Mouse (Mus musculus) lung, postnatal 0 days (tissue): Measurements from ENCODE around the gene Rspo4. TPM values are rescaled to one million over a fixed set of nuclear protein-coding genes. Genes with fewer than 3 reads are reported as not detected.

ENCODE experiments used
- ATAC-seq: fragments of 200-750 bp; cut with Nextera tagmentation; 2 replicates; pipeline ENCODE4 v1.8.0; 2017; ENCODE audit warnings: moderate library complexity
- DNase-seq: peaks from one replicate; pipeline ENCODE4 v3.0.0-alpha.2; 2016; ENCODE audit warnings: low spot score
- H3K27ac ChIP-seq: fragments of 300-500 bp; sonication (generic); 2 replicates; pipeline ENCODE4 v1.5.1; 2014; ENCODE audit warnings: antibody characterized with exemption, mild to moderate bottlenecking, low read length, mixed read lengths
- H3K27me3 ChIP-seq: fragments of 300-500 bp; sonication (generic); replicated peaks from 2 replicates; pipeline ENCODE4 v1.6.1; 2014; ENCODE audit warnings: low read length, mixed read lengths; ENCODE audit not compliant: insufficient read depth
- H3K36me3 ChIP-seq: fragments of 300-500 bp; sonication (generic); 2 replicates; pipeline ENCODE4 v1.6.1; 2014; ENCODE audit warnings: low read length, mixed read lengths; ENCODE audit not compliant: insufficient read depth
- H3K4me1 ChIP-seq: fragments of 300-500 bp; sonication (generic); 2 replicates; pipeline ENCODE4 v1.6.1; 2014; ENCODE audit warnings: antibody characterized with exemption, low read depth, low read length, mixed read lengths; ENCODE audit not compliant: insufficient read depth
- H3K4me2 ChIP-seq: fragments of 300-500 bp; sonication (generic); replicated peaks from 2 replicates; pipeline ENCODE4 v1.6.1; 2014; ENCODE audit warnings: low read depth, mild to moderate bottlenecking, low read length, moderate library complexity, mixed read lengths
- H3K4me3 ChIP-seq: fragments of 300-500 bp; sonication (generic); 2 replicates; pipeline ENCODE4 v1.5.1; 2014; ENCODE audit warnings: low read depth, low read length
- H3K9ac ChIP-seq: fragments of 300-500 bp; sonication (generic); replicated peaks from 2 replicates; pipeline ENCODE4 v1.6.1; 2014; ENCODE audit warnings: low read depth, mild to moderate bottlenecking
- H3K9me3 ChIP-seq: fragments of 300-500 bp; sonication (generic); 2 replicates; pipeline ENCODE4 v1.6.1; 2016; ENCODE audit warnings: low read length, mixed read lengths
- CTCF ChIP-seq: IDR thresholded peaks from 2 replicates; pipeline ENCODE4 v1.5.1; 2016; ENCODE audit warnings: antibody characterized with exemption, mild to moderate bottlenecking
- EP300 ChIP-seq: IDR thresholded peaks from 2 replicates; pipeline ENCODE4 v1.6.1; 2016; ENCODE audit warnings: antibody characterized with exemption, mild to moderate bottlenecking, control low read depth
- WGBS: fragments of 180-500 bp; shearing (Covaris S2); extraction: QIAGEN DNeasy Blood & Tissue Kit; methylation state at CpG from one replicate; pipeline ENCODE4 v1.1.7; 2014; 5-methylcytosine and 5-hydroxymethylcytosine counted together
- polyA plus RNA-seq: library from polyadenylated mRNA; unstranded; fragments of >200 nt; fragmentation: Nextera tagmentation; extraction: Ambion mirVana; gene quantifications from 2 replicates; pipeline ENCODE4 v1.2.1, GENCODE M21; 2015

The Rspo4 gene
- polyA plus RNA-seq, 1 experiment from 2014 or later: 2.6 TPM

GRCm38 (mm10) chr2:151904636-151905035 is 61.9 kb downstream of the Rspo4 start:
- no peak for ATAC-seq
- H3K27me3 ChIP-seq: no peaks in the 10 kb centered on the region
- H3K27ac ChIP-seq: no peak overlapping the region
- no peaks in the 10 kb centered on the region for H3K4me1 ChIP-seq
- no peak for TF ChIP-seq CTCF
- no peak for TF ChIP-seq EP300
- 38% methylated on average over 3 of the region's 3 CpGs for WGBS
- H3K4me2 ChIP-seq: no peak overlapping the region
- DNase-seq: no peak
- H3K4me3 ChIP-seq: no peak overlapping the region
- H3K9me3 ChIP-seq: no peaks in the 10 kb centered on the region
- H3K36me3 ChIP-seq: no peaks in the 10 kb centered on the region
- H3K9ac ChIP-seq: no peak overlapping the region

- Histone ChIP-seq H3K27me3 (no peaks in the 10 kb centered on the region), H3K27ac (no peak overlapping the region), H3K9ac (no peak overlapping the region), H3K36me3 (no peaks in the 10 kb centered on the region), H3K9me3 (no peaks in the 10 kb centered on the region), H3K4me1 (no peaks in the 10 kb centered on the region), H3K4me3 (no peak overlapping the region), H3K4me2 (no peak overlapping the region)
- DNase-seq (no peak), ATAC-seq (no peak)
- WGBS: 58% methylated on average over 2 of the region's 2 CpGs
- no peak for TF ChIP-seq CTCF
Observed at GRCm38 (mm10) chr2:151907020-151907419, 64.3 kb downstream of the Rspo4 start.

- ATAC-seq (no peak), DNase-seq (no peak)
- no peak overlapping the region for H3K4me2 ChIP-seq
- H3K9me3 ChIP-seq: no peaks in the 10 kb centered on the region
- H3K36me3 ChIP-seq: no peaks in the 10 kb centered on the region
- H3K27me3 ChIP-seq: no peaks in the 10 kb centered on the region
- no peak for TF ChIP-seq CTCF
- no peak for TF ChIP-seq EP300
- WGBS: 70% methylated on average over 3 of the region's 3 CpGs
- H3K4me3 ChIP-seq: no peak overlapping the region
- H3K9ac ChIP-seq: no peak overlapping the region
- H3K4me1 ChIP-seq: no peaks in the 10 kb centered on the region
- H3K27ac ChIP-seq: no peak overlapping the region
Observed at GRCm38 (mm10) chr2:151909386-151909785, 66.7 kb downstream of the Rspo4 start.

- H3K9me3 ChIP-seq: no peaks in the 10 kb centered on the region
- TF ChIP-seq EP300 (no peak), CTCF (no peak)
- no peak overlapping the region for H3K4me3 ChIP-seq
- H3K9ac ChIP-seq: no peak overlapping the region
- H3K27me3 ChIP-seq: no peaks in the 10 kb centered on the region
- no peaks in the 10 kb centered on the region for H3K4me1 ChIP-seq
- H3K4me2 ChIP-seq: no peak overlapping the region
- DNase-seq: no peak
- H3K27ac ChIP-seq: no peak overlapping the region
- 49% methylated on average over 5 of the region's 5 CpGs for whole genome bisulfite sequencing
- ATAC-seq: no peak
- no peaks in the 10 kb centered on the region for H3K36me3 ChIP-seq
Observed at GRCm38 (mm10) chr2:151910498-151910897, 67.8 kb downstream of the Rspo4 start.

- Histone ChIP-seq H3K9me3 (no peaks in the 10 kb centered on the region), H3K4me1 (no peaks in the 10 kb centered on the region), H3K9ac (no peak within 1 kb of the TSS), H3K27ac (no peak within 1 kb of the TSS), H3K27me3 (no peaks in the 10 kb centered on the region), H3K36me3 (no peaks in the 10 kb centered on the region), H3K4me3 (no peak within 1 kb of the TSS), H3K4me2 (no peak within 1 kb of the TSS)
- TF ChIP-seq CTCF (no peak), EP300 (no peak)
- WGBS: 53% methylated on average over 12 of the region's 13 CpGs
- 0 out of 2 replicates have a peak, but pooled peaks have one; percentile 28 for ATAC-seq
- DNase-seq: no peak
Observed at GRCm38 (mm10) chr2:151910919-151911500, 68.3 kb downstream of the Rspo4 start, which contains the start of gene Angpt4. Gene Angpt4 (plus strand): TSS chr2:151911210.

GRCm38 (mm10) chr2:151911751-151912150 is 69.0 kb downstream of the Rspo4 start:
- no peak overlapping the region for H3K4me2 ChIP-seq
- no peak overlapping the region for H3K9ac ChIP-seq
- no peak overlapping the region for H3K27ac ChIP-seq
- no peaks in the 10 kb centered on the region for H3K4me1 ChIP-seq
- no peaks in the 10 kb centered on the region for H3K36me3 ChIP-seq
- WGBS: 71% methylated on average over 3 of the region's 3 CpGs
- no peak for TF ChIP-seq CTCF
- no peak for TF ChIP-seq EP300
- H3K27me3 ChIP-seq: no peaks in the 10 kb centered on the region
- no peaks in the 10 kb centered on the region for H3K9me3 ChIP-seq
- ATAC-seq (no peak), DNase-seq (no peak)
- H3K4me3 ChIP-seq: no peak overlapping the region

- no peaks in the 10 kb centered on the region for H3K4me1 ChIP-seq
- H3K4me2 ChIP-seq: no peak overlapping the region
- no peak overlapping the region for H3K9ac ChIP-seq
- DNase-seq (no peak), ATAC-seq (no peak; the same call in 1 of the 2 replicates)
- H3K27me3 ChIP-seq: no peaks in the 10 kb centered on the region
- H3K36me3 ChIP-seq: no peaks in the 10 kb centered on the region
- 68% methylated on average over 5 of the region's 5 CpGs for WGBS
- no peaks in the 10 kb centered on the region for H3K9me3 ChIP-seq
- H3K27ac ChIP-seq: no peak overlapping the region
- TF ChIP-seq EP300 (no peak), CTCF (no peak)
- H3K4me3 ChIP-seq: no peak overlapping the region
Observed at GRCm38 (mm10) chr2:151914120-151914519, 71.4 kb downstream of the Rspo4 start.
